Mouse (Mus musculus) 3T3-L1 (cell line): Measurements from ENCODE around the gene Pkp4.

Experiments
- DNase-seq: peaks from one replicate; pipeline ENCODE4 v3.0.0-alpha.2; 2015; ENCODE audit warnings: low read depth, low spot score

Pkp4 gene

DNA sequence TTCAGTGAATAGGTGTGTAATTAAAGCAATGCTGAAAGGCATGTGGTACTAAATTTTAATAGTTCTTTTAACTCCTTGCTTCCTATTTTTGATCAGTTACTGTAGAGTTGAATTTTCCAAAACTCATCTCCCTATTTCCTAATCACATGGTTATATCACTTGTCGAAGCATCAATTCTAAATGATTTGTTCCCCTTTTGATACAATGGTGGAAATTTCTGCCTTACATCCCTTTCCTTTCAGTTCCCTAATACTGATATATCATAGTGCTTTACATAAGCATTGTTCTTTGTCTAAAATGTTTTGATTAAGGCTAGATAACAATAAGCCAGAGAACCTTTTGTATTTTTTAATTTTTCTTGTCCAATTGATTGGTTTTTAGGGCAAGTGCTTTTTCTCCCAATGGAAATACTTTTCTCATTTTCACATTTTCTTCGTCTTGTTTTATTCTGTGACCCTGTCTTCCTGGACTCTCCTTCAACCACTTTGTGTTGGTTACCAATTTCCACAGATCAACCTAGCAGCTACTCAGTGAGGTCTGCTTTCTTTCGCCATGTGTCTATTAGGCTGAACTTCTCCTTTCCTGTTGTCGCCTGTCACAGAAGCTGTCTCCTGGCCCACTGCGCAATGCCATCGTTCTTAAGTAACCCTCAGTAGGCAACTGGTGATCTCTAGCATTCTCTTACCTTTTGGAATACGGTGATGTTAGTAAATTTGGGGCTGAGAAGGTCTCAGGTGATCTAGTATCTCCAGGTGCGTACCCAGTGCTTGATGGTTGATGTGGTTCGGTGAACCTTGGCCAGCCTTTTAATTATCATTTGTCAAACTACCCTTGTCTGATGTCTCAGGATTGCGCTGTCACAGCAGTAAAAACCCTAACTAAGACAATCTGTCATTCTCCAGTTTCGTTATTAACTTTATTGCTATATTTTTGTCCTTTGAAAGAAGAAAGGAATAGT, 23.7 kb downstream of the Pkp4 start:
- DNase-seq = no peak

DNA sequence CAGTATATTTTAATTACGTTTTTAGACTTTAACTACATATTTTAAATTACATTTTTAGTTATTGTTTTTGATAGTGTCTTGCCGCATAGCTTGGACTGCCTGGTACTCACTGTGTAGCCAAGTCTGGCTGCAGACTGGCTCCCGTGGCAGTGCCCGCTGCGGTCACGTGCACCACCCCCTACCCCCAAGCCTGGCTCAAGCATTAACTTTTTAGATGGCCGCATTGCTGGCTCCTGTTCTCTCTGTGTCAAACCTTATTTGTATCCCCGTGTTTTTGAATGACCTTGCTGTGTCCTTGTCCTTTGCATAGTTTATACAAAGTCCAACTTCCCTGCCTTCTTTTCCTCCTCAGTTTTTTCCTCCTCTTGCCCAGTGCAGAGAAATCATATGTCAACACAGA, 25.5 kb downstream of the Pkp4 start:
- DNase-seq = no peak

- no peak for DNase-seq
Observed at GRCm38 (mm10) chr2:59186966-59187365, 26.3 kb downstream of the Pkp4 start.

GRCm38 (mm10) chr2:59188306-59188705, 27.7 kb downstream of the Pkp4 start:
- no peak for DNase-seq

DNA sequence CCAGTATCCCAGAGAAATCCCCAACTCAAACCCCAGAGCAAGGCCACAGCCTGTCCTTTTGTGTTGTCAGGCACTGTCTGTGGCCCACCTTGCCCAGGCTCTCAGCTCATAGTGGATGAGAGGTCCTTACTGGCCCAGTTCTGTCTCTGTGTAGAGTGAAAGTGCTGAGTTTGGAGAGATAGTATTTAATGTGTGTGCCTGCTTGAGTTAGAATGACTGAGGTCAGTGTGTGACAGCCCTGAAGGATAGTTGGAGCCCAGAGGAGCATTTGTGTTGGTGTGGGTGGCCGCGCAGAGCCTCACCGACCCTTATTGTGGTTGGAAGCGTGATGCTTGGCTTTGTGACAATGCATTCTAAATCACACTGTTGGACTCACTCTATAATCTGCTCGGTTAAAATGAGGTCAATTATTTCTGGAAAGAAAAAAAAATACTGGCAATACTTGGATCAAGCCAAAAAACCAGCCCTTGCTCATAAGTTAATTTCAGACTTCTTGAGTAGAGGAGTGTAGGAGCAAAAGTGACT, 29.1 kb downstream of the Pkp4 start:
- no peak for DNase-seq

- DNase-seq = no peak
Observed at GRCm38 (mm10) chr2:59190186-59190585, 29.5 kb downstream of the Pkp4 start.

DNA sequence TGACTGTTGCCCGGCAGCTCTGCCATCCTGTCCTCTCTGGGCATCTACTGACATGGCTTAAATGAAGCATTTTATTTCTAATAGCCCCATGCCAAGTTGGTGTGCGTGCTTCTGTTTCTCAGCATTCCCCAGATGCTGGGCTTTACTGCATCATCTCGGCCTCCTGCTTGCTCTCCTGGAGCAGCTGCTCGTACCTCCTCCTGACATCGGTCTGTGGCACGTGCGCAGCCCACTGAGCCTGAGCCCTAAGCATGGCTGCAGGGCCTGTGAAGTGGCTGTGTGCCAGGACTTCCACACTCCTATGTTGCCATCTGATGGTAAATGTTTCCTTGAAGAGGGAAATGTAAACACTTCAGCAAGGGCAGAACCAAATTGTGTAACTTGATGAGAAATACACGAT, 30.8 kb downstream of the Pkp4 start:
- DNase-seq = no peak

DNA sequence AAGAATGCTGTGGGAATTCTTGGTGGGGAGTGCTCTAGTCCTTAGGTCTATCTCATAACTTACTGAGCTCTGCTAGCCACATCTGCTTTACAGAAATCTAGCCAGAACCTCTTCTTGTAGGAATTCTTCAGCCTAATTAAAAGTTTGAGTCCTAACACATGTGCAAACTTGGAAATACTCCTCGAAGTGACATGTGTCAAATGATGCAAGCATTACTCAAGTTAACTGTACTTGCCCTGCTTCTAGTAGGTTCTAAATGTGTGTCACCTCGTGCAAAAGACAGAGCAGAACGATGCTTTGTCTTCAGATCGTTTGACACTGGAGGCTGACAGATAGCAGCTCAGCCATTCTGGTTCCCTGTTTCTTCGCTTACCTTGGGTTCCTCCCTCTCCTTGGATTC, 32.5 kb downstream of the Pkp4 start:
- DNase-seq = peak; percentile 63

DNA sequence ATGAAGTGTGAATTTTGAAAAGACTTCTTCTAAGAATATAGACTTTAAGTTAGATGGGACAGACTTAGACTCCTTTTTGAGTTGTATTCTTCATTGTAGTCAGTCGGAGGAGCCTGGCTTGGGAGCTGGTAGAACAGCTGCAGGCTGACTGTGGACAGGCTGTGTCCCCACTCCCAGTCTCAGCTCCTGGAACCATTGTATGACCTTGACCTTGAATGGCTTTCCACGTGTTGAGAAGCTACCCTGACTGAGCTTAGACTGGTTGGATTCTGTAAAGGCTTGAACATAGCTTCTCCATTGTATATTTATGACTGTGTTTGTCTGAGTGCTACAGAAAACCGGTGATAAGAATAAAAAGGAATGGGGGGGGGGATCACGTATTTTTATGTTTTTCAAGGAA, 36.5 kb downstream of the Pkp4 start:
- DNase-seq = no peak

DNA sequence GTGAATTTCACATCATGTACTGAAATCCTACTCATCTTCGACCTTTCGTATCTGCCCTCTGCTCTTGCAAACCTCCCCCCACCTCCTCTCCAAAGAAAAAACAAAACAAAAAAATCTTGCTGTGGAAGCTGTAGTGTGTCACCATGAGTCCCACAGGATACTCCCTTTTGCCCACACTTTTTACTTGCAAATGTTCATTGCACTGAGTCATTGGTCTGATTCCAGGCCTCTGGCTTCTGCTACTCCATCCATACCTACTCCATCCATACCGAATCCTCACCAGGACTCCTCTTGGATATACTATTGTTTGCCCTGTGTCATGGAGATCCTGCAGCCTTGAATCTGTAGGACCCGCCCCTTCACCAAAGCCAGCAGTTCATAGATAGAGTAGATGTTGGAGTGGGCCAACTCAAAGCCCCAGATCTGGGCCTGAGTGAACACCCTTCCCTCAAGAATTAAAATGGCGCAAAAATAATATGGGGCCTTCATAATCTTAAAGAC, 38.9 kb downstream of the Pkp4 start:
- peak; percentile 69 for DNase-seq

- no peak for DNase-seq
Observed at GRCm38 (mm10) chr2:59200511-59200910, 39.9 kb downstream of the Pkp4 start.

DNA sequence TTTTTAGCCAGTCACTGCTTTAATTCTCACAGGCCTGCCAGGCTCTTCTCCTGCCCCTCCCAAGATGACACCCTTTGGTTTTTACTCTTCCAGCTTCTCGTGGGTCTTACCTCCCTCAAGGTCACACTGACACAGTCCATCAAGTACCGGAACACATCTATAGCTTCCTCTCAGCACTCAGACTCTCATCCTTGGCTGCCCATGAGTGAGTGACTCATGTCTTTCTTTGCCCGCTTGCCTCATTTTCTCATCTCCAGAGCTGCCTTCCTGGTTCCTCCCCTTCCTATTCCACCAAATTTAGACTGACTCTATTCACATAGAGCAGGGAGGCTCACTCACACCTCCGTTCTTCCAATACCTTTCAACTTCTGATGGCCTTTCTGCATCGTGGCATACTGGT, 42.3 kb downstream of the Pkp4 start:
- peak; percentile 52 for DNase-seq

DNA sequence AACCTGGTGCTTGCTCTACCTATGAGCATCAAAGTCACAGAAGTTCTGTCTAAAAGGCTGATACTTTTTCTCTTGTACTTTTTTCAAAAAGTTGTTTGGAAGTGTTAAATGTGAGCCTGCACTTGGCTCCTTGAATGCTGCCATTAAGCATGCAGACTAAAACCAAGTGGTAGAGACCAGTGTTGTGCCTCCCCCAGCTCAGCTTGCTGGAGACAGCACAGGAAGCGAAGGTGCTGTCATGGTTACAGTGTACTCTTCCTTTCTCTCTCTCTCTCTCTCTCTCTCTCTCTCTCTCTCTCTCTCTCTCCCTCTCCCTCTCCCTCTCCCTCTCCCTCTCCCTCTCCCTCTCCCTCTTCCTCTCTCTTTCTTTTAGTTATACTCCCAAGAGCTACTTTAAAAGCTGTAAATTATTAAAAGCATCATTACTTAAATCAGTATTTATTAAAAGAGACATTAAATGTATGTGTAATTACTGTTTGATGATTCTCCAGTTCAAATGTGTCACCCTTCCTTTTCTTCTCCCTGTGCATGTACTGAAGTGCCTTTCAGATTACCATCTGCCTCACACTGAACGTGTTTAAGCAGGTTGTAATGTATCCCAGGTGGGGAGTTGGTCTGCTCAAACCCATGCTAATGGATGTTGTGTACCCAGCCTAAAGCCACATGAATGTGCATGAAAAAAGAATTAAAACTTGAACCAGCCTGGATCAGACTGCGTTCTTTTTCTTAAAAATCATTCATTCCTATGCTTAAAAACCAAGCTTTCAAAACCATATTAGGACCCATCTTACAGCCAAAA, 43.2 kb downstream of the Pkp4 start:
- no peak for DNase-seq

DNA sequence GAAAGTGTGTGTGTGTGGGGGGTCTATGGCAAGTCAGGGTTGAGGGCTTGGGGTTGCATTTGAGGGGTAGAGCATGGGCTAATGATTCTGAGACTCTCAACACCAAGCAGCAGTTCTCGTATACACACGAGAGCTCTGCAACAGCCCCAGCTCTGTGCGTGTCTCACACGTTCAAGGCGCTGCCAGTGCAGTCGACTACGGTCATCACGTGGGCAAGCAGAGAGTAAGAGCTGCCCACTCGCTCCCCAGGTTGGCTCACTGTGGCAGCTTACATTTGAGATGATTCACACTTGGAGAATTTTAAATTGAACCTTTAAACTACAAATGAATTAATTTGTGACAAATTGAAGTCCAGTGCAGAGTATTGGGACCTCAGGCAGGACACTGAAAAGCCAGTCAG, 44.4 kb downstream of the Pkp4 start:
- no peak for DNase-seq

DNA sequence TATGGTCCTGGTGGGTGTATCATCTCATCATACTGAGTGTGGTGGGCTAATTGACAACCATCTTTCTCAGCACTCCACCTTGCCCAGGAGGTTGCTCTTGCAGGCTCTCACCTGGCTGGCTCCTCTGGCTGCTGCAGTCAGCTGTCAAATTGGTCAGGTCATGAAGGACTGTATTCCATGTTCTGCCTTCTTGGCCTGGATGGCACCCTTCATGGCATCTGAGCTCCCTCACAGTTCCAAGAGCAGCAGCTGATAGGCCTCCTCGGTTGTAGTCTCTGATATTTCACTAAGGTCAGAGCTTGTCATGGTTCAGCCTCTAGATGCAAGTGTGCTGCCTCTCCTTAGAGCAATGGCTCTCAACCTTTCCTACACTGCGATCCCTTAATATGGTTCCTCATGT, 45.5 kb downstream of the Pkp4 start:
- no peak for DNase-seq

DNA sequence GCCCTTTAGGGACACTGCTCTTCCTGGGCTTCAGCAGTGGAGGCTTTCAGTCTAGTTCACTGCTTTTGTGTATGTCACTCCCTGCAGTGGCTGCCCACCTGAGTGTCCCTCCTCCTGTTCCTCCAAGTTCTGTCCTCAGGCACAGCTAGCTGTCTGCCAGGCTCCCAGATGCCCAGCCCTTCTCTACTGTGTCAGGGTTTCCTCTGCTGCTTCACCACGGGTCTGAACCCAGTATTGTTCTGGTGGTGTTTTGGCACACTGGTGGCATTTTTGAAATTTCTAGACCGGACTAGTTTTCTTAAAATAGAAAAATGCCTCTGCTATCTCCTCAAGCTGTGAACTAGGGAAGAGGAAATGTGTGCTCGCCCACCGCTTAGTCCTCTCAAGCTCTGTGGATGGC, 46.6 kb downstream of the Pkp4 start:
- DNase-seq = peak; percentile 46

- DNase-seq = no peak
Observed at GRCm38 (mm10) chr2:59207725-59208124, 47.1 kb downstream of the Pkp4 start.

DNA sequence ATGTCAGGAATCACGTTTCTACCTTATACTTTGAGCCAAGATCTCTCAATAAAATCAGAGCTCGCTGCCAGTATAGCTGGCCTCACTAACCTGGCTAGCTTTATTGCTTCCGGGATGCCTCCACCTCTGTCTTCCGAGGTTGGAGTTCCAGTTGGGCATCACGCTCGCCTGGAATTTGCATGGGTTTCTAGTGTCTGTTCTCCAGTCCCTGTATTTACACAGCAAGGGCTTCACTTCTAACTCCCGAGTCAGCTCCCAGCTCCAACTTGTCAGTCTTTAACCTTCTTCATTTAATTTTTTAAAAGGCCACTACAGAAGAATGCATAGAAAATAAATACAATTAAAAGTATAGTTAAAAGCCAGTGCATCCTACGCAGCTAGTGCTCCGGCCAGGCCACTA, 47.6 kb downstream of the Pkp4 start:
- no peak for DNase-seq

DNA sequence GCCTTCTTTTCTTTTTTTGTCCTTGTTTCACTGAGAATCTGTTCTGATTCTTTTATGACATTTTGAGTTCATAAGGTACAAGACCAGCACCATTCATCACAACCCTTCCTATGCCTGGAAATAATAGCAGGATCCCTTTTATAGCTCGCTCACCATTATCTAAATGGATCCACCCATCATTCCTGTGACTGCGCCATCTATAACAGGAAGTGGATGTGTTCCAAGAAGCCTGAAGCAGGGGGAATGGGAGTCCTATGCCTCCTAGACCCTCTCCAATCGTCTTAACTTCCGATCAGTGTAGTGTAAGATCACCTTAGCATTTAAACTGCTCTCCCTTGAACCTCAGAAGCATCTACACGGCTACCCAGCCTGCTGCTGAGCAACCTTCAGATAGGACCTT, 50.4 kb downstream of the Pkp4 start:
- DNase-seq = no peak

DNA sequence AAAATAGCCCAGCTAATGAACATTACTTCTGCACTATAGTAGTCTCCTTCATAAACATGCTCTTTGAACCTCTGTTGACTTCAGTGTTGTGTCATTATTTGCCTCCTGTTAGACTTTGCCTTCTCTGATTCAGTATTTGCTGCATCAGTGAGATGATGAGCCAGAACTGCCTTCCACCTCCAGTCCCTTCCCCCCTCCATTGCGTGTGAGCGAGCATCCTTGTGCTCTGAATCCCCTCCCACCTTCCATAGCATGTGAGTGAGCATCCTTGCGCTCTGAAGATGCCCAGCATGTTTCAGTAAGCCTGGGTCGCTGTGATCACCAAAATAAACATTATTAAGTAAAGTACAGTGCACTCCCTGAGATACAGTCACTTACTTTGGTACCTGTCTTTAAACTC, 51.8 kb downstream of the Pkp4 start:
- no peak for DNase-seq

- no peak for DNase-seq
Observed at GRCm38 (mm10) chr2:59212846-59213245, 52.2 kb downstream of the Pkp4 start.

DNA sequence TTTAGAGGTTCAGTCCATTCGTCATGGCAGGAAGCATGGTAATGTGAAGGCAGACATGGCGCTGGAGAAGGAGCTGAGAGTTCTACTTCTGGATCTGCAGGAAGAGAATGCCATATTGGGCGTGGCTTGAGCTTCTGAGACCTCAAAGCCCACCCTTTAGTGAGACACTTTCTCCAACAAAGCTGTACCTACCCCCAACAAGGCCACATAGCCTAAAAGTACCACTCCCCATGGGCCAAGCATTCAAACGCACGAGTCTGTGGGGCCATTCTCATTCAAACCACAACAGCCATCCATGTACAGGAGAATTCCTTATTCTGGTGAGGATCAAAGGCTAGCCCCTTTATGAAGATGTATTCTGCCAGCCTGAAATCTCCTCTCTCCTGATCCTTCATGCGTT, 57.3 kb downstream of the Pkp4 start:
- DNase-seq = no peak
